Mouse (Mus musculus) stomach, embryonic 14.5 days (tissue): ENCODE results near the gene Grm3. TPM values are rescaled to one million over a fixed set of nuclear protein-coding genes. Genes with fewer than 3 reads are reported as not detected.

ENCODE experiments used
- ATAC-seq: fragments of 200-750 bp; cut with Nextera tagmentation; 2 replicates; pipeline ENCODE4 v1.8.0; 2017; ENCODE audit warnings: low read depth, moderate TSS enrichment; ENCODE audit not compliant: insufficient number of reproducible peaks, insufficient read depth, low FRiP score
- H3K27ac ChIP-seq: fragments of 300-500 bp; sonication (generic); 2 replicates; pipeline ENCODE4 v1.5.1; 2014; ENCODE audit warnings: mild to moderate bottlenecking, low read length, moderate library complexity, mixed read lengths
- H3K27me3 ChIP-seq: fragments of 300-500 bp; sonication (generic); 2 replicates; pipeline ENCODE4 v1.6.1; 2014; ENCODE audit warnings: low read length, control low read depth, mixed read lengths; ENCODE audit not compliant: control insufficient read depth, insufficient read depth
- H3K36me3 ChIP-seq: fragments of 300-500 bp; sonication (generic); 2 replicates; pipeline ENCODE4 v1.6.1; 2014; ENCODE audit warnings: mild to moderate bottlenecking, control low read depth, low read length, moderate library complexity, mixed read lengths; ENCODE audit not compliant: control insufficient read depth, insufficient read depth
- H3K4me1 ChIP-seq: fragments of 300-500 bp; sonication (generic); 2 replicates; pipeline ENCODE4 v1.6.1; 2014; ENCODE audit warnings: low read length, control low read depth, mixed read lengths; ENCODE audit not compliant: control insufficient read depth, insufficient read depth
- H3K4me2 ChIP-seq: fragments of 300-500 bp; sonication (generic); replicated peaks from 2 replicates; pipeline ENCODE4 v1.6.1; 2014; ENCODE audit warnings: low read depth, low read length, control low read depth
- H3K4me3 ChIP-seq: fragments of 300-500 bp; sonication (generic); 2 replicates; pipeline ENCODE4 v1.5.1; 2014; ENCODE audit warnings: low read depth, low read length, control low read depth
- H3K9ac ChIP-seq: fragments of 300-500 bp; sonication (generic); replicated peaks from 2 replicates; pipeline ENCODE4 v1.6.1; 2014; ENCODE audit warnings: low read depth, mild to moderate bottlenecking, control low read depth, low read length, moderate library complexity, mixed read lengths
- H3K9me3 ChIP-seq: fragments of 300-500 bp; sonication (generic); 2 replicates; pipeline ENCODE4 v1.6.1; 2016; ENCODE audit warnings: low read depth, low read length, control low read depth; ENCODE audit not compliant: control insufficient read depth
- WGBS: fragments of 180-500 bp; shearing (Covaris S2); extraction: QIAGEN DNeasy Blood & Tissue Kit; methylation state at CpG from one replicate; pipeline ENCODE4 v1.1.7; 2014; 5-methylcytosine and 5-hydroxymethylcytosine counted together
- polyA plus RNA-seq: library from polyadenylated mRNA; unstranded; fragments of >200 nt; fragmentation: Nextera tagmentation; extraction: Ambion mirVana; gene quantifications from 2 replicates; pipeline ENCODE4 v1.2.1, GENCODE M21; 2014

Grm3 gene
- polyA plus RNA-seq, 1 experiment from 2014 or later = 2.1 TPM

- no peak overlapping the region for H3K4me3 ChIP-seq
- H3K4me1 ChIP-seq = no peaks in the 10 kb centered on the region
- H3K9me3 ChIP-seq = no peaks in the 10 kb centered on the region
- no peaks in the 10 kb centered on the region for H3K27me3 ChIP-seq
- H3K9ac ChIP-seq = no peak overlapping the region
- H3K4me2 ChIP-seq = no peak overlapping the region
- H3K27ac ChIP-seq = no peak overlapping the region
- ATAC-seq = no peak
- no peaks in the 10 kb centered on the region for H3K36me3 ChIP-seq
- WGBS = 77% methylated on average over 2 of the region's 2 CpGs
These were observed 145.9 kb downstream of the Grm3 start for GRCm38 (mm10) chr5:9579021-9579420.

- no peaks in the 10 kb centered on the region for H3K9me3 ChIP-seq
These were observed 146.4 kb downstream of the Grm3 start for GRCm38 (mm10) chr5:9578571-9578970.

GRCm38 (mm10) chr5:9570946-9571345 lies 154.0 kb downstream of the Grm3 start:
- H3K9me3 ChIP-seq = no peaks in the 10 kb centered on the region
- no peaks in the 10 kb centered on the region for H3K27me3 ChIP-seq
- no peak overlapping the region for H3K9ac ChIP-seq
- no peak overlapping the region for H3K4me3 ChIP-seq
- no peak overlapping the region for H3K27ac ChIP-seq
- H3K4me2 ChIP-seq = no peak overlapping the region
- no peak for ATAC-seq
- H3K36me3 ChIP-seq = no peaks in the 10 kb centered on the region
- no peaks in the 10 kb centered on the region for H3K4me1 ChIP-seq
- WGBS = 86% methylated on average over 6 of the region's 6 CpGs

More at GRCm38 (mm10) chr5:9578571-9578970, 146.4 kb downstream of the Grm3 start:
- Histone ChIP-seq H3K4me1 (no peaks in the 10 kb centered on the region), H3K36me3 (no peaks in the 10 kb centered on the region), H3K27me3 (no peaks in the 10 kb centered on the region), H3K4me3 (no peak overlapping the region), H3K4me2 (no peak overlapping the region), H3K27ac (no peak overlapping the region), H3K9ac (no peak overlapping the region)
- ATAC-seq = no peak
- WGBS = 82% methylated on average over 2 of the region's 2 CpGs

GRCm38 (mm10) chr5:9557706-9558105 lies 167.3 kb downstream of the Grm3 start:
- no peak for ATAC-seq
- no peaks in the 10 kb centered on the region for H3K27me3 ChIP-seq
- no peaks in the 10 kb centered on the region for H3K36me3 ChIP-seq
- no peak overlapping the region for H3K27ac ChIP-seq
- no peaks in the 10 kb centered on the region for H3K4me1 ChIP-seq
- no peak overlapping the region for H3K4me2 ChIP-seq
- H3K4me3 ChIP-seq = no peak overlapping the region
- no peak overlapping the region for H3K9ac ChIP-seq
- H3K9me3 ChIP-seq = no peaks in the 10 kb centered on the region
- WGBS = 55% methylated on average over 3 of the region's 3 CpGs

GRCm38 (mm10) chr5:9540822-9541557 lies 184.0 kb downstream of the Grm3 start:
- Histone ChIP-seq H3K9ac (no peak overlapping the region), H3K27ac (no peak overlapping the region), H3K4me2 (no peak overlapping the region), H3K9me3 (no peaks in the 10 kb centered on the region), H3K36me3 (no peaks in the 10 kb centered on the region), H3K27me3 (no peaks in the 10 kb centered on the region), H3K4me1 (no peaks in the 10 kb centered on the region), H3K4me3 (no peak overlapping the region)
- no peak for ATAC-seq
- WGBS = 39% methylated on average over 8 of the region's 8 CpGs

GRCm38 (mm10) chr5:9525507-9525906 lies 199.5 kb downstream of the Grm3 start:
- Histone ChIP-seq H3K4me3 (no peak overlapping the region), H3K9ac (no peak overlapping the region), H3K4me2 (no peak overlapping the region), H3K27ac (no peak overlapping the region), H3K27me3 (no peaks in the 10 kb centered on the region), H3K9me3 (no peaks in the 10 kb centered on the region), H3K4me1 (no peaks in the 10 kb centered on the region), H3K36me3 (no peaks in the 10 kb centered on the region)
- no peak for ATAC-seq
- WGBS = 84% methylated on average over 4 of the region's 4 CpGs

GRCm38 (mm10) chr5:9511027-9511426 lies 213.9 kb downstream of the Grm3 start:
- no peak overlapping the region for H3K9ac ChIP-seq
- 93% methylated on average over 1 of the region's 1 CpGs for WGBS
- ATAC-seq = no peak
- H3K36me3 ChIP-seq = no peaks in the 10 kb centered on the region
- H3K27ac ChIP-seq = no peak overlapping the region
- no peak overlapping the region for H3K4me3 ChIP-seq
- H3K27me3 ChIP-seq = no peaks in the 10 kb centered on the region
- H3K4me2 ChIP-seq = no peak overlapping the region
- H3K9me3 ChIP-seq = no peaks in the 10 kb centered on the region
- no peaks in the 10 kb centered on the region for H3K4me1 ChIP-seq

- Histone ChIP-seq H3K4me3 (no peak overlapping the region), H3K27me3 (no peaks in the 10 kb centered on the region), H3K9me3 (no peaks in the 10 kb centered on the region), H3K9ac (no peak overlapping the region), H3K4me1 (no peaks in the 10 kb centered on the region), H3K27ac (no peak overlapping the region), H3K36me3 (no peaks in the 10 kb centered on the region), H3K4me2 (no peak overlapping the region)
- ATAC-seq = no peak
- 73% methylated on average over 4 of the region's 4 CpGs for WGBS
These were observed 227.7 kb downstream of the Grm3 start for GRCm38 (mm10) chr5:9497235-9497634.

- 30% methylated on average over 5 of the region's 5 CpGs for WGBS
- H3K36me3 ChIP-seq = no peaks in the 10 kb centered on the region
- no peak overlapping the region for H3K4me2 ChIP-seq
- H3K4me3 ChIP-seq = no peak overlapping the region
- no peaks in the 10 kb centered on the region for H3K9me3 ChIP-seq
- no peaks in the 10 kb centered on the region for H3K4me1 ChIP-seq
- H3K9ac ChIP-seq = no peak overlapping the region
- no peak for ATAC-seq
- H3K27me3 ChIP-seq = no peaks in the 10 kb centered on the region
- H3K27ac ChIP-seq = no peak overlapping the region
These were observed 229.5 kb downstream of the Grm3 start for GRCm38 (mm10) chr5:9495456-9495855.
